Mouse (Mus musculus): ENCODE data around the gene Psma7.

DNA sequence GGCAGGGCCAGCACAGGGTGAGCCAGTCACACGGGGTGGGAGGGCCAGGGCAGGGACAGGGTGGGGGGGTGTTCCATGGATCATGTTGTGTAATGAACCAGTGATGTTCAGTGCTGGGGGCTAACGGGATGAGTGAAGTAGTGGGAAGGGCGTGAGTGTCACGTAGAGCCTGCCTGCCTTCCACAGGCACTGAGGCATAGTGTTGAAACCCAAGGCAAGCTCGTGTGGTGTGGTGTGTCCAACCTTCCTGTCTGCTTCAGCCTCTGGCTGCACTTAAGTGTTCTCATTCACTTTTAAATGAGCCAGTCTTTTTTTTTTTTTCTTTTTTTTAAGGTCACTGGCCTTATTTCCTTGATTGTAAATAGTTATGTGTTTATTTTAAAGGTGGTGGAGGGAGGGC, 7.5 kb downstream of the Psma7 start:
- TF ChIP-seq CTCF (IDR thresholded peaks at IDR 0.05; ENCODE audit: control insufficient read depth, insufficient read depth, low read length) (no peak), POLR2A (IDR thresholded peaks at IDR 0.05; ENCODE audit: borderline replicate concordance, control insufficient read depth, low read depth, low read length) (no peak)
